Mouse (Mus musculus) forebrain, embryonic 16.5 days (tissue): ENCODE measurements around the gene Slc30a7. TPM values are rescaled to one million over a fixed set of nuclear protein-coding genes. Genes with fewer than 3 reads are reported as not detected.

Experiments
- ATAC-seq: fragments of 200-750 bp; cut with Nextera tagmentation; 2 replicates; pipeline ENCODE4 v1.8.0; 2017; ENCODE audit warnings: mild to moderate bottlenecking, moderate library complexity
- H3K27ac ChIP-seq: fragments of 300-500 bp; sonication (generic); 2 replicates; pipeline ENCODE4 v1.5.1; 2014; ENCODE audit warnings: low read length, control low read depth
- H3K27me3 ChIP-seq: fragments of 300-500 bp; sonication (generic); replicated peaks from 2 replicates; pipeline ENCODE4 v1.6.1; 2014; ENCODE audit warnings: low read length; ENCODE audit not compliant: control insufficient read depth, insufficient read depth
- H3K36me3 ChIP-seq: fragments of 300-500 bp; sonication (generic); 2 replicates; pipeline ENCODE4 v1.6.1; 2014; ENCODE audit not compliant: control insufficient read depth, insufficient read depth
- H3K4me1 ChIP-seq: fragments of 300-500 bp; sonication (generic); replicated peaks from 2 replicates; pipeline ENCODE4 v1.6.1; 2014; ENCODE audit warnings: low read length; ENCODE audit not compliant: control insufficient read depth, insufficient read depth
- H3K4me2 ChIP-seq: fragments of 300-500 bp; sonication (generic); 2 replicates; pipeline ENCODE4 v1.6.1; 2014; ENCODE audit warnings: mild to moderate bottlenecking, low read length, control low read depth
- H3K4me3 ChIP-seq: fragments of 300-500 bp; sonication (generic); replicated peaks from 2 replicates; pipeline ENCODE4 v1.5.1; 2014; ENCODE audit warnings: mild to moderate bottlenecking, low read length, control low read depth
- H3K9ac ChIP-seq: fragments of 300-500 bp; sonication (generic); replicated peaks from 2 replicates; pipeline ENCODE4 v1.6.1; 2014; ENCODE audit warnings: low read depth, low read length, control low read depth
- H3K9me3 ChIP-seq: fragments of 300-500 bp; sonication (generic); 2 replicates; pipeline ENCODE4 v1.6.1; 2016; ENCODE audit warnings: low read length; ENCODE audit not compliant: control insufficient read depth
- WGBS: fragments of 180-500 bp; shearing (Covaris S2); extraction: QIAGEN DNeasy Blood & Tissue Kit; methylation state at CpG from one replicate; pipeline ENCODE4 v1.1.7; 2014; 5-methylcytosine and 5-hydroxymethylcytosine counted together
- polyA plus RNA-seq: library from polyadenylated mRNA; unstranded; fragments of >200 nt; fragmentation: Nextera tagmentation; extraction: Ambion mirVana; gene quantifications from 2 replicates; pipeline ENCODE4 v1.2.1, GENCODE M21; 2015

Gene Slc30a7
- polyA plus RNA-seq, result 19.0 and 22.4 TPM in 2 replicates

GRCm38 (mm10) chr3:116006978-116007940 lies at the start of gene Slc30a7, which contains the start of gene Extl2:
Gene Slc30a7, minus strand, starts transcription at chr3:116007406.
Gene Extl2, plus strand, starts transcription at chr3:116007462.
- Histone ChIP-seq H3K36me3 (peaks cover 5% of the 10 kb centered on the region; the same call in 1 of the 2 replicates), H3K9ac (peak within 1 kb of the TSS; percentile 84), H3K27me3 (no peaks in the 10 kb centered on the region), H3K4me2 (peak within 1 kb of the TSS; percentile 74), H3K4me3 (peak within 1 kb of the TSS; percentile 93), H3K27ac (peak within 1 kb of the TSS; percentile 77), H3K9me3 (no peaks in the 10 kb centered on the region), H3K4me1 (peaks cover 31% of the 10 kb centered on the region)
- WGBS, result under 1% methylated on average over 67 of the region's 67 CpGs
- ATAC-seq, result peak; percentile 92

- 14% methylated on average over 5 of the region's 5 CpGs for WGBS
- no peaks in the 10 kb centered on the region for H3K36me3 ChIP-seq
- no peak overlapping the region for H3K9ac ChIP-seq
- H3K27me3 ChIP-seq, result no peaks in the 10 kb centered on the region
- no peak overlapping the region for H3K4me2 ChIP-seq
- peak; percentile 84 for ATAC-seq
- no peak overlapping the region for H3K4me3 ChIP-seq
- no peak overlapping the region for H3K27ac ChIP-seq
- H3K9me3 ChIP-seq, result no peaks in the 10 kb centered on the region
- H3K4me1 ChIP-seq, result peaks cover 7% of the 10 kb centered on the region; the same call in 1 of the 2 replicates
Observed at GRCm38 (mm10) chr3:116047034-116047433, 39.8 kb upstream of the Slc30a7 start.

DNA sequence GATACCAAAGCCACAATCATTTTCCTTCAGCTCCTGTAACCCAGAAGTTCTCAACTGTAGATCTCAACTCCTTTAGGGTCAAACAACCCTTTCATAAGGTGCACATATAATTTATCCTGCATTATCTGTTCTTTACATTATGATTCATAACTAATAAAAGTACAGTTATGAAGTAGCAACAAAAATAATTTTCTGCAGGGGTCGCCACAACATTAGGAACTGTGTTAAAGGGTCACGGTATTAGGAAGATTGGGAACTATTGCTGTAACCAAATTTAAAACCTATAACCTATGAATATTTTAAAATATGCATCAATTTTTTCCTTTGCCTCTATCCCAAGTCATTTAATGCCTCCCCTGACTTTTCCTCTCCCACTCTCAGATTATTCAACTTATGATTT lies 38.8 kb upstream of the Slc30a7 start:
- ATAC-seq, result no peak

DNA sequence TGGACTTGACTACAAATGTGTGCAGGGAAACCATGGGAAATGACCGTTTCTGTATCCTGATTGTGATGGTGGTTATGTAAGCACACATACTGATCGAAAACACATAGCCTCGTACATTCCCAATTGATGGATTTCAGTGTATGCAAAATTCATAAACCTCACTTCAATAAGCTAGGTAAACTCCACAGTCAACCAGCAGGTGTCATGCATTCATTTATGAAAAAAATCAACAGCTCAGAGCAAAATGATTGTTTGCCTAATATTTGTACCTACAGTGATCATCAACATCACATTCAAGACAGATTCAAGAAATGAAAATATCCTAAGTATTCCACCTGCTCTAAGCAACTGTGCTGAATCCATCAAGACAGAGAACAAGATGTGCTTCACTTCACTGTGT lies 33.6 kb upstream of the Slc30a7 start:
- Histone ChIP-seq H3K36me3 (no peaks in the 10 kb centered on the region), H3K9ac (no peak overlapping the region), H3K9me3 (no peaks in the 10 kb centered on the region), H3K4me2 (no peak overlapping the region), H3K4me3 (no peak overlapping the region), H3K4me1 (0 out of 2 replicates have a peak, but pooled peaks cover 2% of the 10 kb centered on the region), H3K27me3 (no peaks in the 10 kb centered on the region), H3K27ac (no peak overlapping the region)
- 80% methylated on average over 3 of the region's 3 CpGs for WGBS
- no peak for ATAC-seq

More for the DNA sequence above, 38.8 kb upstream of the Slc30a7 start:
- Histone ChIP-seq H3K9ac (no peak overlapping the region), H3K36me3 (no peaks in the 10 kb centered on the region), H3K27me3 (no peaks in the 10 kb centered on the region), H3K4me3 (no peak overlapping the region), H3K4me1 (peaks cover 7% of the 10 kb centered on the region; the same call in 1 of the 2 replicates), H3K27ac (no peak overlapping the region), H3K4me2 (no peak overlapping the region), H3K9me3 (no peaks in the 10 kb centered on the region)
- WGBS, result 88% methylated on average over 2 of the region's 2 CpGs

GRCm38 (mm10) chr3:116033871-116034222 lies 26.6 kb upstream of the Slc30a7 start:
- H3K4me2 ChIP-seq, result no peak overlapping the region
- H3K4me1 ChIP-seq, result no peaks in the 10 kb centered on the region
- WGBS, result 61% methylated on average over 3 of the region's 3 CpGs
- H3K4me3 ChIP-seq, result no peak overlapping the region
- no peaks in the 10 kb centered on the region for H3K27me3 ChIP-seq
- peak; percentile 36 for ATAC-seq
- H3K9ac ChIP-seq, result no peak overlapping the region
- H3K27ac ChIP-seq, result no peak overlapping the region
- no peaks in the 10 kb centered on the region for H3K9me3 ChIP-seq
- no peaks in the 10 kb centered on the region for H3K36me3 ChIP-seq

DNA sequence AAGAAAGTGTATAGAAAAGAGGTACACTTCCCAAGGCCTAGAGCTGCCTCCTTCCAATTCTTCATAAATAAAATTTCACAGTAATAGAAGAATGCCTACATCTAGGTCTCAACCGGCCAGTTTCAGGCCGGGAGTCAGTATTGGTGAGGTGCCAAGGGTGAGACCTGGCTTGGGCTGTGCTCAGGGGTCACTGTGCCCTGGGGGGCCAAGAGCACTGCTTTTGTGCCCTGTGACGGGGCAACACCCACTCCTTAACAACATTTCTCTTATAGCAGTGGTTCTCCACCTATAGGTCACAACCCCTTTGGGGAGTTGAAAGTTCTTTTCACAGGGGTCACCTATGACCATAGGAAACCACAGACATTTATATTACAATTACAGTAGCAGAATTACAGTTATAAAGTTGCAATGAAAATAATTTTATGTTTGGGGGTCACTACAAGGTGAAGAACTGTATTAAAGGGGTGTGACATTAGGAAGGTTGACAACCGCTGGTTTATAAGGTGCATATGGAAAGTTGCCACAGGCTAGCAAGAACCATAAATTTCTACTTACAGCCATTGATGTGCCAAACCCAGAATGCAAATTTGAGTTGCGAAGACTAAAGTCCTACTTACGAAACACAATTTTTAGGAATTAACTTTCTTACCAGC lies 26.1 kb upstream of the Slc30a7 start:
- Histone ChIP-seq H3K4me1 (no peaks in the 10 kb centered on the region), H3K36me3 (no peaks in the 10 kb centered on the region), H3K27me3 (no peaks in the 10 kb centered on the region), H3K9me3 (no peaks in the 10 kb centered on the region), H3K9ac (no peak overlapping the region), H3K4me3 (no peak overlapping the region), H3K4me2 (no peak overlapping the region), H3K27ac (no peak overlapping the region)
- 50% methylated on average over 6 of the region's 6 CpGs for WGBS
- ATAC-seq, result no peak

- Histone ChIP-seq H3K4me2 (no peak overlapping the region; the same call in 1 of the 2 replicates), H3K9me3 (no peaks in the 10 kb centered on the region), H3K27ac (0 out of 2 replicates have a peak overlapping the region, but pooled peaks have one; percentile 23), H3K27me3 (no peaks in the 10 kb centered on the region), H3K36me3 (peaks cover 3% of the 10 kb centered on the region), H3K4me3 (no peak overlapping the region), H3K9ac (no peak overlapping the region), H3K4me1 (no peaks in the 10 kb centered on the region)
- ATAC-seq, result peak; percentile 62
- WGBS, result 77% methylated on average over 11 of the region's 11 CpGs
Observed at GRCm38 (mm10) chr3:116030152-116030788, 23.1 kb upstream of the Slc30a7 start.

GRCm38 (mm10) chr3:116026996-116027395 lies 19.8 kb upstream of the Slc30a7 start:
- Histone ChIP-seq H3K4me2 (no peak overlapping the region), H3K9ac (no peak overlapping the region), H3K27me3 (no peaks in the 10 kb centered on the region), H3K27ac (no peak overlapping the region), H3K4me3 (no peak overlapping the region), H3K4me1 (no peaks in the 10 kb centered on the region), H3K9me3 (no peaks in the 10 kb centered on the region), H3K36me3 (peaks cover 3% of the 10 kb centered on the region)
- no peak for ATAC-seq
- WGBS, result 84% methylated on average over 20 of the region's 20 CpGs

DNA sequence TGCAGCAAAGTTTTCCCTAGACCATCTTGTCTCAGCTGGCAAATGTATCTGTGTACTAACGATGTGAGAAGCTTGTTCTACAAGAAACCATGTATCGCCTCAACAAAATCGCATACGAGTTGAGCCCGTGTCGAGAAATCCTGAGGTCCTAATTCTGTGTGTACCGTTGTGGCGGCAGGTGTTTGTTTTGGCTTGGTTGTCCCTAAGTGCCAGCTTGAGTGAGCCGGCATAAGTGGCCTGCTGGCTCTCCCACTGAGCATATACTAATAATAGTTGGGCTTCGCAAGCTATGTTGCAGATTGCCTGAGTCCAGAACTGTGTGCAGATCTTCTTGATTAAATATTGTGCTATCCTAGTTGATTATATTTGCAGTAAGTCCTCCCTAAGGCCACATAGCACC lies 18.5 kb upstream of the Slc30a7 start:
- no peak overlapping the region for H3K4me3 ChIP-seq
- ATAC-seq, result no peak
- peaks cover 3% of the 10 kb centered on the region for H3K36me3 ChIP-seq
- 79% methylated on average over 10 of the region's 10 CpGs for WGBS
- no peaks in the 10 kb centered on the region for H3K4me1 ChIP-seq
- H3K27ac ChIP-seq, result no peak overlapping the region
- no peaks in the 10 kb centered on the region for H3K27me3 ChIP-seq
- H3K4me2 ChIP-seq, result no peak overlapping the region
- H3K9ac ChIP-seq, result no peak overlapping the region
- no peaks in the 10 kb centered on the region for H3K9me3 ChIP-seq
